In the genomic region with DNA sequence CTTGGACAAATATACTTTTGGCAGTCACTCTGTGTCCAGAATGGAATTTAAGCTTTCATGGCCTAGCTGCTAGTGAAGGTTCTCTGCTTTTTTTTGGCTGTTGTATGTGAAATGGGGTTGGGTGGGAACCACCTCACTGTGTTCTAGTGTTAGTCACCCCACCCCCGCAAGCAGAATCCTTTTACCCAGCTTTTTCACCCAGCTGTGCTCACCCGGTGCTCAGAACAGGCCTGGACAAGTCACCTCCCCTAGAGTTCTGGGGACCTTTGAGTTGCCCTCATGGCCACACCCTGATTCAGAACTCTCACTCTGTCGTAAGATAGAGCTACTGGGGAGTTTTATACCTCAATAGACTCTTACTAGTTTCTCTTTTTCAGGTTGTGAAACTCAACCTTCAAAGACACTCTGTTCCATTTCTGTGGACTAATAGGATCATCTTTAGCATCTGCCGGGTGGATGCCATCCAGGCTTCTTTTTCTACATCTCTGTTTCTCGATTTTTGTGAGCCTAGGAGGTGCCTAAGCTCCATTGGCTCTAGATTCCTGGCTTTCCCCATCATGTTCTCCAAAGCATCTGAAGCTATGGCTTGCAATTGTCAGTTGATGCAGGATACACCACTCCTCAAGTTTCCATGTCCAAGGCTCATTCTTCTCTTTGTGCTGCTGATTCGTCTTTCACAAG, we compare ENCODE assay signal across 14 mouse cellular contexts. TPM values are rescaled to one million over a fixed set of nuclear protein-coding genes. Genes with fewer than 3 reads are reported as not detected.
DNase-seq lines count a peak whose midpoint lies in the region; ATAC-seq and TF ChIP-seq lines count a peak whose summit lies in the region.
"Had no signal": no experiment of that assay in that cellular context is flagged by ENCODE, and none has a peak within 500 bp of the region (broad histone marks: within the 10 kb centered on the region; RNA-seq: fewer than 3 reads in every experiment).

No protein-coding gene starts in this region.

- TF ChIP-seq CTCF in E14TG2a.4 (conservative IDR thresholded peaks at IDR 0.05; ENCODE audit: low read length), result no peak
- TF ChIP-seq CTCF in bone marrow macrophage, adult 2 months (IDR thresholded peaks at IDR 0.05; ENCODE audit: low read depth, low read length), result no peak

- no peaks in the 10 kb centered on the region for H3K27me3 ChIP-seq in E14TG2a.4 (ENCODE audit: insufficient read depth, low read length)
- H3K27me3 ChIP-seq in hindbrain, embryonic 13.5 days, result no peaks in the 10 kb centered on the region

- peak overlapping the region; percentile 80 for H3K27ac ChIP-seq in bone marrow macrophage, adult 2 months (ENCODE audit: insufficient read depth, low read depth, low read length)
- no peak overlapping the region for H3K27ac ChIP-seq in hindbrain, embryonic 13.5 days
- H3K27ac ChIP-seq: forebrain, embryonic 10.5 days; hindbrain, embryonic 14.5 days had no signal

- DNase-seq in lung, postnatal 25 days (ENCODE audit: low spot score), result peak; percentile 20
- DNase-seq in lung, postnatal 14 days, result no peak
- DNase-seq in adrenal gland, postnatal 14 days, result no peak
- DNase-seq in thymus, postnatal 14 days, result no peak
- DNase-seq: kidney, postnatal 14 days; lung, embryonic 14.5 days; retina, postnatal 1 day had no signal

- H3K9me3 ChIP-seq in E14TG2a.4 (ENCODE audit: low read length), result no peaks in the 10 kb centered on the region
- H3K9me3 ChIP-seq in hindbrain, embryonic 13.5 days, result no peaks in the 10 kb centered on the region
- H3K9me3 ChIP-seq: forebrain, embryonic 10.5 days had no signal

- H3K4me2 ChIP-seq in hindbrain, embryonic 13.5 days, result no peak overlapping the region
- H3K4me2 ChIP-seq: hindbrain, embryonic 14.5 days; lung, embryonic 14.5 days had no signal

- peak overlapping the region; percentile 3; the same call in 1 of the 2 replicates for H3K4me3 ChIP-seq in E14TG2a.4 (replicated peaks; ENCODE audit: low read length)
- peak overlapping the region; percentile 49 for H3K4me3 ChIP-seq in bone marrow macrophage, adult 2 months (ENCODE audit: insufficient read depth, low read length)
- no peak overlapping the region for H3K4me3 ChIP-seq in hindbrain, embryonic 13.5 days
- H3K4me3 ChIP-seq: forebrain, embryonic 10.5 days had no signal

- TF ChIP-seq POLR2A in bone marrow macrophage, adult 2 months (IDR thresholded peaks at IDR 0.05; ENCODE audit: borderline replicate concordance, low read depth, low read length), result no peak

- WGBS in hindbrain, embryonic 13.5 days, result 76% methylated on average over 6 of the region's 6 CpGs

- peak; percentile 65 for ATAC-seq in monocyte, adult 5-6 weeks (replicated peaks; ENCODE audit: insufficient number of reproducible peaks, low FRiP score, low TSS enrichment, poor library complexity, severe bottlenecking)
- ATAC-seq in hindbrain, embryonic 13.5 days (ENCODE audit: low FRiP score), result no peak

- no peak overlapping the region for H3K9ac ChIP-seq in hindbrain, embryonic 13.5 days
- H3K9ac ChIP-seq: hindbrain, embryonic 14.5 days; lung, embryonic 14.5 days had no signal

- H3K36me3 ChIP-seq in E14TG2a.4 (ENCODE audit: insufficient read depth, low read length), result no peaks in the 10 kb centered on the region
- H3K36me3 ChIP-seq in hindbrain, embryonic 13.5 days, result no peaks in the 10 kb centered on the region
- H3K36me3 ChIP-seq: forebrain, embryonic 10.5 days had no signal

- peaks cover 84% of the 10 kb centered on the region for H3K4me1 ChIP-seq in E14TG2a.4 (replicated peaks; ENCODE audit: low read depth, low read length)
- peaks cover 38% of the 10 kb centered on the region for H3K4me1 ChIP-seq in bone marrow macrophage, adult 2 months (ENCODE audit: control insufficient read depth, insufficient read depth, low read length)
- no peaks in the 10 kb centered on the region for H3K4me1 ChIP-seq in hindbrain, embryonic 13.5 days (replicated peaks)
- H3K4me1 ChIP-seq: forebrain, embryonic 10.5 days had no signal

RNA-seq across cellular contexts. Expression of gene Cd80, which starts 3.4 kb away (rescaled TPM):
- 7.7 and 8.9 TPM in 2 replicates for polyA plus RNA-seq in bone marrow macrophage, adult 2 months (2012; ENCODE audit: insufficient read depth, insufficient read length, missing spikeins)
- 5.9 to 10.5 TPM (median 6.7 TPM) in 3 replicates for total RNA-seq in monocyte, adult 5-6 weeks (2017)
- total RNA-seq in adrenal gland, postnatal 14 days (2021), result 0.56 and 2.0 TPM in 2 replicates
- polyA plus RNA-seq in hindbrain, embryonic 13.5 days (2015; fragmentation: Nextera tagmentation; extraction: Ambion mirVana), result 0.48 and 0.55 TPM in 2 replicates

RNA-seq across cellular contexts. Expression of gene Adprh, which starts 6.2 kb away (rescaled TPM):
- polyA plus RNA-seq in bone marrow macrophage, adult 2 months (2012; ENCODE audit: insufficient read depth, insufficient read length, missing spikeins), result 32.8 and 38.1 TPM in 2 replicates
- 14.6 to 25.9 TPM (median 16.7 TPM) in 3 replicates for total RNA-seq in monocyte, adult 5-6 weeks (2017)
- total RNA-seq in adrenal gland, postnatal 14 days (2021), result 41.2 and 42.2 TPM in 2 replicates
- 157 and 162 TPM in 2 replicates for polyA plus RNA-seq in hindbrain, embryonic 13.5 days (2015; fragmentation: Nextera tagmentation; extraction: Ambion mirVana)

RNA-seq across cellular contexts. Expression of gene Pla1a, which starts 25.8 kb away (rescaled TPM):
- polyA plus RNA-seq in bone marrow macrophage, adult 2 months (2012; ENCODE audit: insufficient read depth, insufficient read length, missing spikeins), result not detected in 2 replicates
- total RNA-seq in monocyte, adult 5-6 weeks (2017), result not detected in 3 replicates
- total RNA-seq in adrenal gland, postnatal 14 days (2021), result 21.4 and 27.2 TPM in 2 replicates
- polyA plus RNA-seq in hindbrain, embryonic 13.5 days (2015; fragmentation: Nextera tagmentation; extraction: Ambion mirVana), result 0.30 and 0.31 TPM in 2 replicates
- total RNA-seq: common myeloid progenitor, adult 5-6 weeks had no signal
- polyA plus RNA-seq: forebrain, embryonic 10.5 days had no signal

Comparison
In these comparisons a context has a peak if more than half of its experiments do, and no peak if none do; other contexts are left out.
1. RNA of gene Pla1a, which starts 25.8 kb away (total RNA-seq): 21.4 to 27.2 TPM in adrenal gland, postnatal 14 days; not detected in monocyte, adult 5-6 weeks; every median in the first group is over 10 times any median in the second.